Mouse (Mus musculus) liver (tissue): ENCODE results near the gene Ak4.
A peak's percentile ranks its signal among the peaks of the same experiment; 100 is the strongest.
"Not testable (repeated sequence)": the region's sequence is repeated elsewhere in the genome, so short reads cannot be mapped to it uniquely, and the experiment has no call there.

Source experiments
- DNase-seq: peaks from one replicate; pipeline ENCODE4 v3.0.0-alpha.2; 2020; ENCODE audit warnings: mixed read lengths

The Ak4 gene

GRCm38 (mm10) chr4:101424495-101424894 is 5.4 kb downstream of the Ak4 start:
- no peak for DNase-seq

GRCm38 (mm10) chr4:101425119-101425518 is 6.0 kb downstream of the Ak4 start:
- no peak for DNase-seq

- no peak for DNase-seq
Observed at GRCm38 (mm10) chr4:101425666-101426065, 6.6 kb downstream of the Ak4 start.

- DNase-seq, result no peak
Observed at GRCm38 (mm10) chr4:101426566-101426965, 7.5 kb downstream of the Ak4 start.

- DNase-seq, result no peak
Observed at GRCm38 (mm10) chr4:101427886-101428680, 9.0 kb downstream of the Ak4 start.

- DNase-seq, result no peak
Observed at GRCm38 (mm10) chr4:101429073-101429472, 10.0 kb downstream of the Ak4 start.

GRCm38 (mm10) chr4:101430000-101430399 is 10.9 kb downstream of the Ak4 start:
- no peak for DNase-seq

- no peak for DNase-seq
Observed at GRCm38 (mm10) chr4:101436761-101437512, 17.9 kb downstream of the Ak4 start.

- no peak for DNase-seq
Observed at GRCm38 (mm10) chr4:101438271-101438670, 19.2 kb downstream of the Ak4 start.

GRCm38 (mm10) chr4:101439738-101440389 is 20.8 kb downstream of the Ak4 start:
- peak; percentile 39 for DNase-seq

GRCm38 (mm10) chr4:101442791-101443190 is 23.7 kb downstream of the Ak4 start:
- no peak for DNase-seq

GRCm38 (mm10) chr4:101443419-101443991 is 24.4 kb downstream of the Ak4 start:
- DNase-seq, result no peak

GRCm38 (mm10) chr4:101445660-101446059 is 26.6 kb downstream of the Ak4 start:
- no peak for DNase-seq

GRCm38 (mm10) chr4:101446606-101447005 is 27.5 kb downstream of the Ak4 start:
- DNase-seq, result not testable (repeated sequence)

- no peak for DNase-seq
Observed at GRCm38 (mm10) chr4:101448701-101449100, 29.6 kb downstream of the Ak4 start.

- DNase-seq, result no peak
Observed at GRCm38 (mm10) chr4:101449344-101449743, 30.3 kb downstream of the Ak4 start.

GRCm38 (mm10) chr4:101450150-101450780 is 31.2 kb downstream of the Ak4 start:
- no peak for DNase-seq

GRCm38 (mm10) chr4:101451089-101451488 is 32.0 kb downstream of the Ak4 start:
- no peak for DNase-seq

GRCm38 (mm10) chr4:101452829-101453228 is 33.8 kb downstream of the Ak4 start:
- DNase-seq, result no peak

- no peak for DNase-seq
Observed at GRCm38 (mm10) chr4:101457176-101457575, 38.1 kb downstream of the Ak4 start.

GRCm38 (mm10) chr4:101458341-101458740 is 39.3 kb downstream of the Ak4 start:
- DNase-seq, result peak; percentile 18

- DNase-seq, result no peak
Observed at GRCm38 (mm10) chr4:101459358-101459757, 40.3 kb downstream of the Ak4 start.

GRCm38 (mm10) chr4:101460114-101460513 is 41.0 kb downstream of the Ak4 start:
- no peak for DNase-seq
